Mouse (Mus musculus): Measurements from ENCODE around the gene Tmprss13. TPM values are rescaled to one million over a fixed set of nuclear protein-coding genes. Genes with fewer than 3 reads are reported as not detected.

The Tmprss13 gene
- polyA plus RNA-seq (2012; rRNA removed): not detected in 2 replicates

- DNase-seq (ENCODE audit: low read depth, low spot score): no peak
- WGBS: 23% methylated on average over 14 of the region's 14 CpGs
Observed at GRCm38 (mm10) chr9:45318855-45319254, at the start of gene Tmprss13. TSS of gene Tmprss13 (plus strand) at chr9:45319100.

GRCm38 (mm10) chr9:45272213-45272612, 46.7 kb upstream of the Tmprss13 start:
- no peak for DNase-seq (ENCODE audit: low read depth, low spot score)
- WGBS: 69% methylated on average over 5 of the region's 5 CpGs

- DNase-seq (ENCODE audit: low read depth, low spot score): no peak
- WGBS: 89% methylated on average over 4 of the region's 4 CpGs
Observed at GRCm38 (mm10) chr9:45274218-45274617, 44.7 kb upstream of the Tmprss13 start.

GRCm38 (mm10) chr9:45274635-45275034, 44.3 kb upstream of the Tmprss13 start:
- WGBS: 92% methylated on average over 2 of the region's 2 CpGs
- DNase-seq (ENCODE audit: low read depth, low spot score): no peak

GRCm38 (mm10) chr9:45280059-45280458, 38.8 kb upstream of the Tmprss13 start:
- DNase-seq (ENCODE audit: low read depth, low spot score): no peak
- 77% methylated on average over 3 of the region's 3 CpGs for WGBS

GRCm38 (mm10) chr9:45280891-45281290, 38.0 kb upstream of the Tmprss13 start:
- 78% methylated on average over 3 of the region's 3 CpGs for WGBS
- no peak for DNase-seq (ENCODE audit: low read depth, low spot score)

- 76% methylated on average over 5 of the region's 5 CpGs for WGBS
- DNase-seq (ENCODE audit: low read depth, low spot score): no peak
Observed at GRCm38 (mm10) chr9:45282466-45282865, 36.4 kb upstream of the Tmprss13 start.

GRCm38 (mm10) chr9:45291481-45292168, 27.3 kb upstream of the Tmprss13 start:
- 83% methylated on average over 11 of the region's 11 CpGs for WGBS
- DNase-seq (ENCODE audit: low read depth, low spot score): no peak

GRCm38 (mm10) chr9:45294210-45295011, 24.5 kb upstream of the Tmprss13 start:
- 35% methylated on average over 10 of the region's 10 CpGs for WGBS
- no peak for DNase-seq (ENCODE audit: low read depth, low spot score)

GRCm38 (mm10) chr9:45299231-45300006, 19.5 kb upstream of the Tmprss13 start:
- no peak for DNase-seq (ENCODE audit: low read depth, low spot score)
- 75% methylated on average over 11 of the region's 11 CpGs for WGBS

- DNase-seq (ENCODE audit: low read depth, low spot score): peak; percentile 70
- 6% methylated on average over 20 of the region's 20 CpGs for WGBS
Observed at GRCm38 (mm10) chr9:45300422-45301104, 18.3 kb upstream of the Tmprss13 start.

- 90% methylated on average over 8 of the region's 8 CpGs for WGBS
Observed at GRCm38 (mm10) chr9:45301771-45302170, 17.1 kb upstream of the Tmprss13 start.

GRCm38 (mm10) chr9:45306746-45307410, 12.0 kb upstream of the Tmprss13 start:
- DNase-seq (ENCODE audit: low read depth, low spot score): no peak
- WGBS: 86% methylated on average over 12 of the region's 12 CpGs

More at GRCm38 (mm10) chr9:45301771-45302170, 17.1 kb upstream of the Tmprss13 start:
- no peak for DNase-seq (ENCODE audit: low read depth, low spot score)

GRCm38 (mm10) chr9:45308521-45308920, 10.4 kb upstream of the Tmprss13 start:
- DNase-seq (ENCODE audit: low read depth, low spot score): no peak
- WGBS: 77% methylated on average over 5 of the region's 5 CpGs

- WGBS: 47% methylated on average over 6 of the region's 6 CpGs
- DNase-seq (ENCODE audit: low read depth, low spot score): no peak
Observed at GRCm38 (mm10) chr9:45311858-45312257, 7.0 kb upstream of the Tmprss13 start.

GRCm38 (mm10) chr9:45313913-45314312, 5.0 kb upstream of the Tmprss13 start:
- DNase-seq (ENCODE audit: low read depth, low spot score): no peak
- 71% methylated on average over 3 of the region's 3 CpGs for WGBS

GRCm38 (mm10) chr9:45317635-45318034, 1.3 kb upstream of the Tmprss13 start:
- 38% methylated on average over 3 of the region's 3 CpGs for WGBS
- no peak for DNase-seq (ENCODE audit: low read depth, low spot score)

- 84% methylated on average over 6 of the region's 6 CpGs for WGBS
- no peak for DNase-seq (ENCODE audit: low read depth, low spot score)
Observed at GRCm38 (mm10) chr9:45321465-45321864, 2.6 kb downstream of the Tmprss13 start.

GRCm38 (mm10) chr9:45321946-45322430, 3.1 kb downstream of the Tmprss13 start:
- WGBS: 56% methylated on average over 4 of the region's 4 CpGs
- DNase-seq (ENCODE audit: low read depth, low spot score): no peak
